ENCODE assay signal across 9 mouse cellular contexts in the genomic region with DNA sequence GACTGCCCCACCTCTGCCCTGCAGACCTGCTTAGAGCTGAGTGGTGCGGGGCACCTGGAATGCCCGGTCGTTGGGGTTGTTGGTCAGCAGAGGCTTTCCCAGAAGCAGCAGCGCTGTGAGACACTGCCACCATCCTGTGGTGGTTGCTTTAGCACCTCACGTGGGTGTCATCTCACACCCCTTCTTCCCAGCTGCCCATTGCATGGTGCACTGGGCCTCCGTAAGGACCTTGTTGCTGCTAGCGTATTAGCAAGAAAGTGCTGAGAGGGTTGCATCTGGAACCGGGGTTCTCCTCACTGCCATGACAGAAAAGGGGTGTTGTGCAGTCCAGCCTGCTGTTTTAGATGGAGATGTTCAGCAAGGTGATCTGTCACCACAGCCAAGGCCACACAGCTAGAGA.
DNase-seq lines count a peak whose midpoint lies in the region; ATAC-seq and TF ChIP-seq lines count a peak whose summit lies in the region.
"Had no signal": no experiment of that assay in that cellular context is flagged by ENCODE, and none has a peak within 500 bp of the region (broad histone marks: within the 10 kb centered on the region; RNA-seq: fewer than 3 reads in every experiment).

No protein-coding gene starts in this region.

- no peak overlapping the region for H3K4me3 ChIP-seq in cerebellum, adult 2 months (replicated peaks; ENCODE audit: insufficient read depth, low read depth, low read length)
- H3K4me3 ChIP-seq in kidney, embryonic 16.5 days (ENCODE audit: low read length) = no peak overlapping the region
- H3K4me3 ChIP-seq in embryonic facial prominence, embryonic 15.5 days (replicated peaks) = no peak overlapping the region
- no peak overlapping the region for H3K4me3 ChIP-seq in macrophage (ENCODE audit: inconsistent target)
- H3K4me3 ChIP-seq: myocyte had no signal

- H3K79me2 ChIP-seq in macrophage (ENCODE audit: inconsistent target) = peaks cover 33% of the 10 kb centered on the region; the same call in 1 of the 2 replicates

- no peak for TF ChIP-seq POLR2A in cerebellum, adult 2 months (IDR thresholded peaks at IDR 0.05; ENCODE audit: borderline replicate concordance, insufficient read depth, low read length)

- peak overlapping the region; percentile 57; the same call in 1 of the 2 replicates for H3K9ac ChIP-seq in kidney, embryonic 16.5 days (replicated peaks; ENCODE audit: low read length)
- H3K9ac ChIP-seq in embryonic facial prominence, embryonic 15.5 days = no peak overlapping the region

- H3K4me2 ChIP-seq in kidney, embryonic 16.5 days (replicated peaks; ENCODE audit: low read depth, low read length) = no peak overlapping the region; the same call in 1 of the 2 replicates
- H3K4me2 ChIP-seq in embryonic facial prominence, embryonic 15.5 days (replicated peaks) = no peak overlapping the region

- WGBS in cerebellum, adult 2 months = 82% methylated on average over 8 of the region's 8 CpGs
- 51% methylated on average over 8 of the region's 8 CpGs for WGBS in kidney, embryonic 16.5 days
- 85% methylated on average over 8 of the region's 8 CpGs for WGBS in embryonic facial prominence, embryonic 15.5 days
- 56% methylated on average over 8 of the region's 8 CpGs for WGBS in macrophage (ENCODE audit: missing documents)

- no peak for DNase-seq in cerebellum, adult 2 months
- no peak for DNase-seq in cerebellum, postnatal 36 days
- DNase-seq in kidney, postnatal 25 days = no peak
- DNase-seq in adipocyte (ENCODE audit: low spot score) = no peak

- no peak for ATAC-seq in kidney, embryonic 16.5 days (ENCODE audit: low FRiP score, low TSS enrichment)
- ATAC-seq in embryonic facial prominence, embryonic 15.5 days (ENCODE audit: insufficient number of reproducible peaks, low FRiP score, low TSS enrichment, low read depth) = no peak
- ATAC-seq in CD4-positive, CD25-positive, alpha-beta regulatory T cell, adult 4 months = no peak

- no peaks in the 10 kb centered on the region; the same call in 1 of the 2 replicates for H3K36me3 ChIP-seq in kidney, embryonic 16.5 days (ENCODE audit: insufficient read depth, low read length)
- peaks cover 7% of the 10 kb centered on the region; the same call in 1 of the 2 replicates for H3K36me3 ChIP-seq in embryonic facial prominence, embryonic 15.5 days
- H3K36me3 ChIP-seq in macrophage (ENCODE audit: inconsistent target) = peaks cover 24% of the 10 kb centered on the region; the same call in 1 of the 2 replicates

- no peaks in the 10 kb centered on the region for H3K4me1 ChIP-seq in cerebellum, adult 2 months (ENCODE audit: control insufficient read depth, insufficient read depth, low read length)
- H3K4me1 ChIP-seq in kidney, embryonic 16.5 days (ENCODE audit: insufficient read depth, low read length) = peaks cover 34% of the 10 kb centered on the region
- H3K4me1 ChIP-seq in embryonic facial prominence, embryonic 15.5 days = peaks cover 63% of the 10 kb centered on the region

- no peaks in the 10 kb centered on the region for H3K27me3 ChIP-seq in cerebellum, adult 2 months (ENCODE audit: control insufficient read depth, insufficient read depth, low read length)
- no peaks in the 10 kb centered on the region for H3K27me3 ChIP-seq in kidney, embryonic 16.5 days (ENCODE audit: insufficient read depth, low read length)
- H3K27me3 ChIP-seq in embryonic facial prominence, embryonic 15.5 days = no peaks in the 10 kb centered on the region

- TF ChIP-seq CTCF in cerebellum, adult 2 months (IDR thresholded peaks at IDR 0.05; ENCODE audit: borderline replicate concordance, insufficient read depth, low read depth, low read length) = 0 out of 2 replicates have a peak, but pooled peaks have one; percentile 2

- H3K27ac ChIP-seq in cerebellum, adult 2 months (ENCODE audit: insufficient read depth, low read length) = no peak overlapping the region
- peak overlapping the region; percentile 87 for H3K27ac ChIP-seq in kidney, embryonic 16.5 days (ENCODE audit: low read length)
- H3K27ac ChIP-seq in embryonic facial prominence, embryonic 15.5 days (replicated peaks) = peak overlapping the region; percentile 89; the same call in 1 of the 2 replicates
- H3K27ac ChIP-seq in macrophage = peak overlapping the region; percentile 85

- H3K9me3 ChIP-seq in kidney, embryonic 16.5 days (ENCODE audit: low read length) = no peaks in the 10 kb centered on the region
- no peaks in the 10 kb centered on the region for H3K9me3 ChIP-seq in embryonic facial prominence, embryonic 15.5 days (replicated peaks)
